Mouse (Mus musculus) midbrain, embryonic 14.5 days (tissue): ENCODE results near the gene Sh3gl3. TPM values are rescaled to one million over a fixed set of nuclear protein-coding genes. Genes with fewer than 3 reads are reported as not detected.

ENCODE experiments used
- ATAC-seq: fragments of 200-750 bp; cut with Nextera tagmentation; 2 replicates; pipeline ENCODE4 v1.8.0; 2017; ENCODE audit warnings: moderate number of reproducible peaks, moderate library complexity; ENCODE audit not compliant: low FRiP score, low TSS enrichment
- DNase-seq: peaks from one replicate; pipeline ENCODE4 v3.0.0-alpha.2; 2015
- H3K27ac ChIP-seq: fragments of 300-500 bp; sonication (generic); replicated peaks from 2 replicates; pipeline ENCODE4 v1.5.1; 2014; ENCODE audit warnings: mild to moderate bottlenecking, low read depth, low read length, moderate library complexity
- H3K27me3 ChIP-seq: fragments of 300-500 bp; sonication (generic); 2 replicates; pipeline ENCODE4 v1.6.1; 2014; ENCODE audit warnings: low read length, control low read depth, mixed read lengths; ENCODE audit not compliant: control insufficient read depth, insufficient read depth
- H3K36me3 ChIP-seq: fragments of 300-500 bp; sonication (generic); 2 replicates; pipeline ENCODE4 v1.6.1; 2014; ENCODE audit warnings: low read length, control low read depth; ENCODE audit not compliant: control insufficient read depth, insufficient read depth
- H3K4me1 ChIP-seq: fragments of 300-500 bp; sonication (generic); 2 replicates; pipeline ENCODE4 v1.6.1; 2014; ENCODE audit warnings: mild to moderate bottlenecking, antibody characterized with exemption, low read length, control low read depth; ENCODE audit not compliant: control insufficient read depth, insufficient read depth
- H3K4me2 ChIP-seq: fragments of 300-500 bp; sonication (generic); 2 replicates; pipeline ENCODE4 v1.6.1; 2014; ENCODE audit warnings: mild to moderate bottlenecking, low read length, moderate library complexity
- H3K4me3 ChIP-seq: fragments of 300-500 bp; sonication (generic); replicated peaks from 2 replicates; pipeline ENCODE4 v1.5.1; 2014; ENCODE audit warnings: low read depth, low read length
- H3K9ac ChIP-seq: fragments of 300-500 bp; sonication (generic); replicated peaks from 2 replicates; pipeline ENCODE4 v1.6.1; 2014; ENCODE audit warnings: mild to moderate bottlenecking, low read length, moderate library complexity
- H3K9me3 ChIP-seq: fragments of 300-500 bp; sonication (generic); 2 replicates; pipeline ENCODE4 v1.6.1; 2016; ENCODE audit warnings: low read length, control low read depth, mixed read lengths; ENCODE audit not compliant: control insufficient read depth
- WGBS: fragments of 180-500 bp; shearing (Covaris S2); extraction: QIAGEN DNeasy Blood & Tissue Kit; methylation state at CpG from one replicate; pipeline ENCODE4 v1.1.7; 2014; 5-methylcytosine and 5-hydroxymethylcytosine counted together
- polyA plus RNA-seq: library from polyadenylated mRNA; unstranded; fragments of >200 nt; fragmentation: Nextera tagmentation; extraction: Ambion mirVana; gene quantifications from 2 replicates; pipeline ENCODE4 v1.2.1, GENCODE M21; 2014

The Sh3gl3 gene
- polyA plus RNA-seq, 1 experiment from 2014 or later: 82.4 TPM

- Histone ChIP-seq H3K9ac (no peak overlapping the region), H3K27ac (no peak overlapping the region), H3K4me1 (peaks cover 8% of the 10 kb centered on the region; the same call in 1 of the 2 replicates), H3K36me3 (no peaks in the 10 kb centered on the region), H3K27me3 (peaks cover 19% of the 10 kb centered on the region), H3K9me3 (no peaks in the 10 kb centered on the region), H3K4me3 (no peak overlapping the region), H3K4me2 (no peak overlapping the region)
- DNase-seq (no peak), ATAC-seq (no peak)
- 84% methylated on average over 6 of the region's 6 CpGs for WGBS
These were observed 157.2 kb downstream of the Sh3gl3 start for GRCm38 (mm10) chr7:82330860-82331259.

- ATAC-seq: no peak
- H3K27me3 ChIP-seq: peaks cover 44% of the 10 kb centered on the region
- no peak overlapping the region for H3K4me2 ChIP-seq
- no peaks in the 10 kb centered on the region for H3K9me3 ChIP-seq
- H3K36me3 ChIP-seq: no peaks in the 10 kb centered on the region
- DNase-seq: no peak
- WGBS: 46% methylated on average over 1 of the region's 1 CpGs
- peaks cover 11% of the 10 kb centered on the region; the same call in 1 of the 2 replicates for H3K4me1 ChIP-seq
- no peak overlapping the region for H3K4me3 ChIP-seq
- H3K9ac ChIP-seq: no peak overlapping the region
- H3K27ac ChIP-seq: no peak overlapping the region
These were observed 160.4 kb downstream of the Sh3gl3 start for GRCm38 (mm10) chr7:82334000-82334399.

- H3K9ac ChIP-seq: peak within 1 kb of the TSS; percentile 40
- no peaks in the 10 kb centered on the region for H3K9me3 ChIP-seq
- DNase-seq: peak; percentile 66
- peak within 1 kb of the TSS; percentile 43 for H3K4me3 ChIP-seq
- no peaks in the 10 kb centered on the region for H3K36me3 ChIP-seq
- ATAC-seq: peak; percentile 46; the same call in 1 of the 2 replicates
- peak within 1 kb of the TSS; percentile 77 for H3K4me2 ChIP-seq
- peaks cover 11% of the 10 kb centered on the region; the same call in 1 of the 2 replicates for H3K4me1 ChIP-seq
- WGBS: under 1% methylated on average over 87 of the region's 95 CpGs
- H3K27me3 ChIP-seq: peaks cover 44% of the 10 kb centered on the region
- no peak within 1 kb of the TSS for H3K27ac ChIP-seq
These were observed 161.8 kb downstream of the Sh3gl3 start, which contains the start of gene Adamtsl3 for GRCm38 (mm10) chr7:82335211-82336121. Gene Adamtsl3, plus strand, starts transcription at chr7:82335694.

- peak overlapping the region; percentile 77 for H3K4me2 ChIP-seq
- DNase-seq (peak; percentile 45), ATAC-seq (peak; percentile 18; the same call in 1 of the 2 replicates)
- H3K36me3 ChIP-seq: no peaks in the 10 kb centered on the region
- peak overlapping the region; percentile 40; the same call in 1 of the 2 replicates for H3K9ac ChIP-seq
- H3K27ac ChIP-seq: no peak overlapping the region
- peak overlapping the region; percentile 43 for H3K4me3 ChIP-seq
- peaks cover 11% of the 10 kb centered on the region; the same call in 1 of the 2 replicates for H3K4me1 ChIP-seq
- H3K9me3 ChIP-seq: no peaks in the 10 kb centered on the region
- H3K27me3 ChIP-seq: peaks cover 44% of the 10 kb centered on the region
- under 1% methylated on average over 34 of the region's 34 CpGs for WGBS
These were observed 162.5 kb downstream of the Sh3gl3 start for GRCm38 (mm10) chr7:82336132-82336531.

GRCm38 (mm10) chr7:82338121-82338520, 164.5 kb downstream of the Sh3gl3 start:
- H3K9me3 ChIP-seq: no peaks in the 10 kb centered on the region
- no peak overlapping the region for H3K4me3 ChIP-seq
- peaks cover 44% of the 10 kb centered on the region for H3K27me3 ChIP-seq
- ATAC-seq (no peak), DNase-seq (no peak)
- no peaks in the 10 kb centered on the region for H3K36me3 ChIP-seq
- H3K4me1 ChIP-seq: peaks cover 11% of the 10 kb centered on the region; the same call in 1 of the 2 replicates
- no peak overlapping the region for H3K27ac ChIP-seq
- H3K4me2 ChIP-seq: no peak overlapping the region
- H3K9ac ChIP-seq: no peak overlapping the region
- 81% methylated on average over 9 of the region's 9 CpGs for WGBS

- Histone ChIP-seq H3K27ac (no peak overlapping the region), H3K4me3 (no peak overlapping the region), H3K4me1 (peaks cover 11% of the 10 kb centered on the region; the same call in 1 of the 2 replicates), H3K9me3 (no peaks in the 10 kb centered on the region), H3K4me2 (no peak overlapping the region), H3K9ac (no peak overlapping the region), H3K36me3 (no peaks in the 10 kb centered on the region), H3K27me3 (peaks cover 43% of the 10 kb centered on the region)
- DNase-seq (no peak), ATAC-seq (no peak)
- 78% methylated on average over 4 of the region's 4 CpGs for WGBS
These were observed 164.9 kb downstream of the Sh3gl3 start for GRCm38 (mm10) chr7:82338532-82338931.

GRCm38 (mm10) chr7:82339214-82339613, 165.6 kb downstream of the Sh3gl3 start:
- no peaks in the 10 kb centered on the region for H3K36me3 ChIP-seq
- peaks cover 11% of the 10 kb centered on the region; the same call in 1 of the 2 replicates for H3K4me1 ChIP-seq
- no peak overlapping the region for H3K9ac ChIP-seq
- H3K27me3 ChIP-seq: peaks cover 38% of the 10 kb centered on the region
- no peak for ATAC-seq
- H3K4me3 ChIP-seq: no peak overlapping the region
- no peak overlapping the region for H3K27ac ChIP-seq
- no peak overlapping the region for H3K4me2 ChIP-seq
- DNase-seq: no peak
- H3K9me3 ChIP-seq: no peaks in the 10 kb centered on the region
- 58% methylated on average over 3 of the region's 3 CpGs for WGBS

GRCm38 (mm10) chr7:82341476-82341875, 167.8 kb downstream of the Sh3gl3 start:
- WGBS: 55% methylated on average over 8 of the region's 8 CpGs
- ATAC-seq: no peak

More at GRCm38 (mm10) chr7:82341476-82341875, 167.8 kb downstream of the Sh3gl3 start:
- no peak overlapping the region for H3K9ac ChIP-seq
- peaks cover 18% of the 10 kb centered on the region; the same call in 1 of the 2 replicates for H3K27me3 ChIP-seq
- H3K4me1 ChIP-seq: no peaks in the 10 kb centered on the region
- no peak for DNase-seq
- no peaks in the 10 kb centered on the region for H3K36me3 ChIP-seq
- H3K9me3 ChIP-seq: no peaks in the 10 kb centered on the region
- H3K4me2 ChIP-seq: no peak overlapping the region
- no peak overlapping the region for H3K27ac ChIP-seq
- H3K4me3 ChIP-seq: no peak overlapping the region
